Mouse (Mus musculus) layer of hippocampus, adult 9-10 months (tissue): ENCODE measurements around the gene Sema3a.

Experiments
- DNase-seq: peaks from one replicate; pipeline ENCODE4 v3.0.0; 2022; ENCODE audit warnings: low spot score

Sema3a gene

GRCm38 (mm10) chr5:13125241-13125692 lies at the start of gene Sema3a:
Gene Sema3a (plus strand): TSS chr5:13125414.
- no peak for DNase-seq

- no peak for DNase-seq
Measured at GRCm38 (mm10) chr5:13084777-13085439, 40.3 kb upstream of the Sema3a start.

- no peak for DNase-seq
Measured at GRCm38 (mm10) chr5:13090431-13090830, 34.8 kb upstream of the Sema3a start.

GRCm38 (mm10) chr5:13109522-13109921 lies 15.7 kb upstream of the Sema3a start:
- DNase-seq: no peak

- DNase-seq: no peak
Measured at GRCm38 (mm10) chr5:13117236-13117635, 8.0 kb upstream of the Sema3a start.

GRCm38 (mm10) chr5:13125757-13126156 lies 543 bp downstream of the Sema3a start:
- no peak for DNase-seq

GRCm38 (mm10) chr5:13126196-13126595 lies 982 bp downstream of the Sema3a start:
- no peak for DNase-seq

- DNase-seq: no peak
Measured at GRCm38 (mm10) chr5:13127121-13127520, 1.9 kb downstream of the Sema3a start.

GRCm38 (mm10) chr5:13144733-13145457 lies 19.7 kb downstream of the Sema3a start:
- no peak for DNase-seq

- DNase-seq: no peak
Measured at GRCm38 (mm10) chr5:13149909-13150308, 24.7 kb downstream of the Sema3a start.

GRCm38 (mm10) chr5:13151002-13151401 lies 25.8 kb downstream of the Sema3a start:
- no peak for DNase-seq

- peak; percentile 2 for DNase-seq
Measured at GRCm38 (mm10) chr5:13157761-13158612, 32.8 kb downstream of the Sema3a start.

GRCm38 (mm10) chr5:13182186-13182585 lies 57.0 kb downstream of the Sema3a start:
- no peak for DNase-seq

GRCm38 (mm10) chr5:13197886-13198285 lies 72.7 kb downstream of the Sema3a start:
- no peak for DNase-seq

GRCm38 (mm10) chr5:13199709-13200108 lies 74.5 kb downstream of the Sema3a start:
- DNase-seq: no peak

- DNase-seq: no peak
Measured at GRCm38 (mm10) chr5:13255353-13255752, 130.1 kb downstream of the Sema3a start.

- DNase-seq: no peak
Measured at GRCm38 (mm10) chr5:13256321-13256720, 131.1 kb downstream of the Sema3a start.

- no peak for DNase-seq
Measured at GRCm38 (mm10) chr5:13263087-13263486, 137.9 kb downstream of the Sema3a start.

- no peak for DNase-seq
Measured at GRCm38 (mm10) chr5:13263539-13263938, 138.3 kb downstream of the Sema3a start.

- no peak for DNase-seq
Measured at GRCm38 (mm10) chr5:13312667-13313066, 187.5 kb downstream of the Sema3a start.

- no peak for DNase-seq
Measured at GRCm38 (mm10) chr5:13313977-13314376, 188.8 kb downstream of the Sema3a start.

GRCm38 (mm10) chr5:13318728-13319429 lies 193.7 kb downstream of the Sema3a start:
- no peak for DNase-seq
